Mouse (Mus musculus) embryonic facial prominence, embryonic 11.5 days (tissue): ENCODE results near the gene Chst15. TPM values are rescaled to one million over a fixed set of nuclear protein-coding genes. Genes with fewer than 3 reads are reported as not detected.

Experiments
- ATAC-seq: fragments of 200-750 bp; cut with Nextera tagmentation; replicated peaks from 2 replicates; pipeline ENCODE4 v1.8.0; 2017; ENCODE audit warnings: low read depth; ENCODE audit not compliant: insufficient number of reproducible peaks, low FRiP score, low TSS enrichment
- DNase-seq: peaks from one replicate; pipeline ENCODE4 v3.0.0-alpha.2; 2015; ENCODE audit warnings: low spot score
- H3K27ac ChIP-seq: fragments of 300-500 bp; sonication (generic); replicated peaks from 2 replicates; pipeline ENCODE4 v1.5.1; 2014; ENCODE audit warnings: mild to moderate bottlenecking, low read depth, low read length, control low read depth
- H3K27me3 ChIP-seq: fragments of 300-500 bp; sonication (generic); 2 replicates; pipeline ENCODE4 v1.6.1; 2014; ENCODE audit warnings: mild to moderate bottlenecking, low read length, moderate library complexity, mixed read lengths; ENCODE audit not compliant: control insufficient read depth, insufficient read depth
- H3K36me3 ChIP-seq: fragments of 300-500 bp; sonication (generic); replicated peaks from 2 replicates; pipeline ENCODE4 v1.6.1; 2014; ENCODE audit warnings: low read depth, mild to moderate bottlenecking, low read length, moderate library complexity, mixed read lengths; ENCODE audit not compliant: control insufficient read depth, insufficient read depth
- H3K4me1 ChIP-seq: fragments of 300-500 bp; sonication (generic); 2 replicates; pipeline ENCODE4 v1.6.1; 2014; ENCODE audit warnings: low read length, mixed read lengths; ENCODE audit not compliant: control insufficient read depth, insufficient read depth
- H3K4me2 ChIP-seq: fragments of 300-500 bp; sonication (generic); 2 replicates; pipeline ENCODE4 v1.6.1; 2014; ENCODE audit warnings: low read depth, mild to moderate bottlenecking, control low read depth, low read length, moderate library complexity
- H3K4me3 ChIP-seq: fragments of 300-500 bp; sonication (generic); 2 replicates; pipeline ENCODE4 v1.5.1; 2014; ENCODE audit warnings: low read depth, low read length, control low read depth
- H3K9ac ChIP-seq: fragments of 300-500 bp; sonication (generic); replicated peaks from 2 replicates; pipeline ENCODE4 v1.6.1; 2014; ENCODE audit warnings: mild to moderate bottlenecking, control low read depth, low read length
- H3K9me3 ChIP-seq: fragments of 300-500 bp; sonication (generic); replicated peaks from 2 replicates; pipeline ENCODE4 v1.6.1; 2016; ENCODE audit warnings: mild to moderate bottlenecking, low read length, inconsistent platforms, mixed read lengths; ENCODE audit not compliant: control insufficient read depth
- WGBS: fragments of 180-500 bp; shearing (Covaris S2); extraction: QIAGEN DNeasy Blood & Tissue Kit; methylation state at CpG from one replicate; pipeline ENCODE4 v1.1.7; 2014; 5-methylcytosine and 5-hydroxymethylcytosine counted together
- polyA plus RNA-seq: library from polyadenylated mRNA; unstranded; fragments of >200 nt; fragmentation: Nextera tagmentation; extraction: Ambion mirVana; gene quantifications from 2 replicates; pipeline ENCODE4 v1.2.1, GENCODE M21; 2014

Chst15 gene
- polyA plus RNA-seq, 1 experiment from 2014 or later = 8.7 TPM

GRCm38 (mm10) chr7:132356881-132357840 lies 40.1 kb upstream of the Chst15 start:
- ATAC-seq = no peak

GRCm38 (mm10) chr7:132356185-132356584 lies 39.2 kb upstream of the Chst15 start:
- H3K9me3 ChIP-seq = no peaks in the 10 kb centered on the region
- WGBS = 12% methylated on average over 8 of the region's 8 CpGs
- no peaks in the 10 kb centered on the region for H3K4me1 ChIP-seq
- DNase-seq (peak; percentile 64), ATAC-seq (no peak)
- no peak overlapping the region for H3K4me3 ChIP-seq
- H3K4me2 ChIP-seq = no peak overlapping the region
- no peaks in the 10 kb centered on the region for H3K27me3 ChIP-seq
- no peaks in the 10 kb centered on the region for H3K36me3 ChIP-seq
- H3K9ac ChIP-seq = no peak overlapping the region
- no peak overlapping the region for H3K27ac ChIP-seq

More at GRCm38 (mm10) chr7:132356881-132357840, 40.1 kb upstream of the Chst15 start:
- H3K9me3 ChIP-seq = no peaks in the 10 kb centered on the region
- no peak overlapping the region for H3K4me3 ChIP-seq
- no peak for DNase-seq
- no peak overlapping the region for H3K9ac ChIP-seq
- no peaks in the 10 kb centered on the region for H3K4me1 ChIP-seq
- no peaks in the 10 kb centered on the region for H3K27me3 ChIP-seq
- H3K36me3 ChIP-seq = no peaks in the 10 kb centered on the region
- H3K27ac ChIP-seq = no peak overlapping the region
- H3K4me2 ChIP-seq = no peak overlapping the region
- WGBS = 44% methylated on average over 10 of the region's 10 CpGs

- no peaks in the 10 kb centered on the region for H3K36me3 ChIP-seq
- H3K4me1 ChIP-seq = no peaks in the 10 kb centered on the region
- no peaks in the 10 kb centered on the region for H3K9me3 ChIP-seq
- H3K4me3 ChIP-seq = no peak overlapping the region
- DNase-seq (no peak), ATAC-seq (no peak)
- no peak overlapping the region for H3K27ac ChIP-seq
- H3K4me2 ChIP-seq = no peak overlapping the region
- no peaks in the 10 kb centered on the region for H3K27me3 ChIP-seq
- WGBS = 63% methylated on average over 6 of the region's 6 CpGs
- no peak overlapping the region for H3K9ac ChIP-seq
Observed at GRCm38 (mm10) chr7:132355767-132356166, 38.7 kb upstream of the Chst15 start.

- WGBS = 66% methylated on average over 6 of the region's 6 CpGs
- no peak for ATAC-seq
- DNase-seq = no peak
- Histone ChIP-seq H3K4me1 (no peaks in the 10 kb centered on the region), H3K27ac (no peak overlapping the region), H3K9me3 (no peaks in the 10 kb centered on the region), H3K27me3 (no peaks in the 10 kb centered on the region), H3K9ac (no peak overlapping the region), H3K36me3 (no peaks in the 10 kb centered on the region), H3K4me2 (no peak overlapping the region), H3K4me3 (no peak overlapping the region)
Observed at GRCm38 (mm10) chr7:132349075-132349572, 32.1 kb upstream of the Chst15 start.

- no peaks in the 10 kb centered on the region for H3K9me3 ChIP-seq
- H3K27me3 ChIP-seq = no peaks in the 10 kb centered on the region
- WGBS = 89% methylated on average over 9 of the region's 9 CpGs
- DNase-seq (no peak), ATAC-seq (no peak)
- no peaks in the 10 kb centered on the region for H3K4me1 ChIP-seq
- H3K9ac ChIP-seq = no peak overlapping the region
- no peak overlapping the region for H3K4me2 ChIP-seq
- no peak overlapping the region for H3K27ac ChIP-seq
- H3K36me3 ChIP-seq = no peaks in the 10 kb centered on the region
- no peak overlapping the region for H3K4me3 ChIP-seq
Observed at GRCm38 (mm10) chr7:132347273-132348045, 30.4 kb upstream of the Chst15 start.

GRCm38 (mm10) chr7:132345526-132346070 lies 28.6 kb upstream of the Chst15 start:
- ATAC-seq (no peak), DNase-seq (no peak)
- Histone ChIP-seq H3K36me3 (no peaks in the 10 kb centered on the region), H3K9me3 (no peaks in the 10 kb centered on the region), H3K27me3 (no peaks in the 10 kb centered on the region), H3K27ac (no peak overlapping the region), H3K4me1 (no peaks in the 10 kb centered on the region), H3K4me3 (no peak overlapping the region), H3K9ac (no peak overlapping the region), H3K4me2 (no peak overlapping the region)
- WGBS = 74% methylated on average over 5 of the region's 5 CpGs

- H3K4me2 ChIP-seq = no peak overlapping the region
- no peaks in the 10 kb centered on the region for H3K9me3 ChIP-seq
- no peaks in the 10 kb centered on the region for H3K4me1 ChIP-seq
- H3K9ac ChIP-seq = no peak overlapping the region
- H3K4me3 ChIP-seq = no peak overlapping the region
- 63% methylated on average over 4 of the region's 4 CpGs for WGBS
- H3K27me3 ChIP-seq = no peaks in the 10 kb centered on the region
- DNase-seq = no peak
- no peak overlapping the region for H3K27ac ChIP-seq
- H3K36me3 ChIP-seq = no peaks in the 10 kb centered on the region
- ATAC-seq = no peak
Observed at GRCm38 (mm10) chr7:132344606-132345005, 27.6 kb upstream of the Chst15 start.
